Mouse (Mus musculus): ENCODE data around the gene Lyrm1.

- TF ChIP-seq CTCF (IDR thresholded peaks at IDR 0.05; ENCODE audit: extremely low read depth, insufficient read depth, low read length) (no peak), POLR2A (IDR thresholded peaks at IDR 0.05; ENCODE audit: extremely low read depth, insufficient read depth, low read length) (no peak)
These were observed 33.5 kb upstream of the Lyrm1 start for GRCm38 (mm10) chr7:119862167-119862566.

All from cortical plate, adult 2 months (tissue).